Mouse (Mus musculus): Measurements from ENCODE around the gene Pccb.

Gene Pccb

DNA sequence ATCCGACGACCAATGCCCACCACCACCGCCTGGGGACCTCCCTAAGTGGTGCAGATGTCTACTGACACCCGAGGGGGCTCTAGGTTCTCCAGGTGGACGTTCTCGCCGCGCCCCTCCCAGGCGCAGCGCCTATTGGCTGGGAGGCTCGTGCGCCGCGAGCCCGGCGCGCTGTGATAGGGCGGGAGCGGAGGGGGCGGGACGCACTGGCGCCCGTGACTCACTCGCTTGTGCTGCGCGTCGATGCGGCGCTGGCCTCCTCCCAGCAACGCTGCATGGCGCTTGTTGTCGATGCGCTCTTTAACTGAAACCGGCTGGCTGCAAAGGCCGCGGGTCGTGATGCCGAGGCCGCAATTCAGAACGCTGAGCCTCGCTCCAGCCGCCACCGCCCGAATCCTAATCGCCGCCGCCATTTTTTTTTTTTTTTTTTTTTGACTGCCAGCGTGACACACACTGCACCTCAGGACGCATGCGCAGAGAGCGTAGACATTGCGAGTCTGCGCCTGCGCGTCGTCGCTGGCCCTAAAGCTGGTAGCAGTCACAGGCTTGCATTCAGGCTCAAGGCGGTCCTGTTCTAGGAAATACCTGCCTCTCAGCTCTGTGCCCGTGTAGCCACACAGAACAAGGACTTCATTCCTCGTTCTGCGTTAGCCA is at the start of gene Pccb:
Gene Pccb, minus strand, starts transcription at position 451 of the 651 bp plus-strand sequence.
- peak; percentile 93 to 97 for DNase-seq (ENCODE audit: low spot score in 2 of 2)

- DNase-seq (ENCODE audit: low spot score in 2 of 2), result peak in 1 of 2 experiments; percentile 41
These were observed 49.0 kb upstream of the Pccb start for GRCm38 (mm10) chr9:101083728-101084127.

DNA sequence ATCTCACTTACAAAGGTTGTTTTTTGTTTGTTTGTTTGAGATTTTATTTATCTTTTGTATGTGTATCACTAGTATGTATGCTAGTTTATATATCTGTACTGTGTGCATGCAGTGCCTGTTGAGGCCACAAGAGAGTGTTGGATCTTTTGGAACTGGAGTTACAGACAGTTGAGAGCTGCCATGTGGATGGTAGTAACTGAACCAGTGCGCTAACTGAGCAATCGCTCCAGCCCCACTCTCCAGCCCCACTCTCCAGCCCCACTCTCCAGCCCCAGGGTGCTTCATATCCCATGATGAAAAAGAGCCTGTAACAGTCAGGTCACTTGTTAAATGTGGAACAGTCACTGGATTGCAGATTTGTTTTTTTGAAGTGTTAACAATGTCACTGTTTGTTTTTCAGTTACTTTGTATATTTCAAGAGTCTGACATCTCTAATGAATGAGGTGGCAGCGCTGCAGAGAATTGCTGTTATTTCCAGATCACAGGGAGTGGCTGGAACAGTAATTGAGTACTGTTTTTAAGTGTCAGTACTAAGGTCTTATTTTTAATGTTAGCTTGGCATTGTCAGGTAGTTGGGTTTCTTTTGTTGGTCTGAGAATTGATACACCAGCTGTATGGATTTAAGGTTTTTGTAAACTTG is 45.5 kb upstream of the Pccb start:
- DNase-seq (ENCODE audit: low spot score in 2 of 2), result no peak

DNA sequence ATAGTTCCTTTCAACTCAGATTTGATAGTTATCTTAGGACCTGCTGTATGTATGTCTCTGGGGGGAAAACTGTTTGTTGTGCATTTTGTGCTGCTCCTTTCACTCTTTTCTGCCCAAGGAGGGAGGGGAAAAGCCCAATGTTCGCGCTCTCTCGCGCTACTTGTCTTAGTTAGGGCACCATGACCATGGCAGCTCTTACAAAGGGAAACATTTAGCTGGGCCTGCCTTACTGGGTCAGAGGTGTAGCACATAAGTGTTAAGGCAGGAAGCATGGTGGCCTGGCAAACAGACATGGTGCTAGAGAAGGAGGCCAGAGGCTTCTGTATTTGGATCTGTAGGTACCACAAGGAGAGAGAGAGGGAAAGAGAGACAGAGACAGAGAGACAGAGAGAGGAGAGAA is 43.9 kb upstream of the Pccb start:
- no peak for DNase-seq (ENCODE audit: low spot score in 2 of 2)

GRCm38 (mm10) chr9:101077486-101077885 is 42.8 kb upstream of the Pccb start:
- DNase-seq (ENCODE audit: low spot score in 2 of 2), result no peak

DNA sequence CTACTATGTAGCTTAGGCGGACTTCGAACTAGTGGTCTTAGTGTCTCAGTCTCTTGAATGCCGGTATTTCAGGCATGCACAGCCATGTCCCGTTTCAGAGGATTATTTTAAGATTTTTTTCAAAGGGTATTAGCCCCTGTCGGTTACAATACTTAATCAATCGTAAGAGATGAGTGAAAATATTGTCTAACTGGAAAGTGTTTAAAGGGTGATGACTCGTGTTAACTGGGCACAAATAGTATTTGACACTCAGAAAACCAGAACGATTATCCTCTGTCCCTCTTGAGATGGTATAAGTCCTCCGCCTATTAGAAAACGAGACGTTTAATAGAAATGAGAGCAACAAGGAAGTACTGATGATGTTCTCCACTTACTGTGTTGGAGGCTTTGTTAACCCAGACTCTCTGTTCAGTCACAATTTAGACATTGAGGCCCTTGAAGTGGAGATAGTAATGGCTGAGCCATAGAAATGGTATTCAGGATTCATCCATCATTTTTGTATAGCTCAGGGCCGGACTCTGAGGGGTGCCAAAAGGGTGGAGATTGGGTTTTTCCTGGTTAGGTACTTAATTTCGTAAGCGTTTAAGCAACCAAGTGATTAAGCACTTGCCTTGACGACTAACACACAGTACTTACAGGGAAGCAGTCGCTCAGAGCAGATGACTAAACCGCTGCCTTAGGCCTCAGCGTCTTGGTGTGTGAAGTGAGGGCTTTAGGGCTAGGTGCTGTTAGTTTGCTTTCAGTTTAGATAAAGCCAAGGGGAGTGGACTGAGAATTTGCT is 41.6 kb upstream of the Pccb start:
- no peak for DNase-seq (ENCODE audit: low spot score in 2 of 2)

DNA sequence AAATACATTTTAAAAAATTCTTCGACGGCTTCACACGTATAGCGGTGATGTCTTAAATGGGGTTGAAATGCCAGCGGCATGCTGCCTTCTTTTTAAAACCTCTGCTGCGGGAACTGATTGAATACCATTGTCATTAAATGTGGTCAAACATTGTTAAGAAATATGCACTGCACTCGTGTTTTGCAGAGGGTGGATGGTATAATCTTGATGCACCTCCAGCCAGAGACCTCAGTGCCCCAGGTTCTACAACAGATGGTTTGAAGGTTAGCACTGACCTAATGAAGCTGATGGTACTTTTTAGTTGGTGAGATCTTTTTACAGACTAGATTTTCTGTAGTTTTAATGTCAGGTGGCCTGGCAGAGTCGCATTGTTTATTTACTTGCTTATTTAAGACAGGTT is 41.0 kb upstream of the Pccb start:
- no peak for DNase-seq (ENCODE audit: low spot score in 2 of 2)

DNA sequence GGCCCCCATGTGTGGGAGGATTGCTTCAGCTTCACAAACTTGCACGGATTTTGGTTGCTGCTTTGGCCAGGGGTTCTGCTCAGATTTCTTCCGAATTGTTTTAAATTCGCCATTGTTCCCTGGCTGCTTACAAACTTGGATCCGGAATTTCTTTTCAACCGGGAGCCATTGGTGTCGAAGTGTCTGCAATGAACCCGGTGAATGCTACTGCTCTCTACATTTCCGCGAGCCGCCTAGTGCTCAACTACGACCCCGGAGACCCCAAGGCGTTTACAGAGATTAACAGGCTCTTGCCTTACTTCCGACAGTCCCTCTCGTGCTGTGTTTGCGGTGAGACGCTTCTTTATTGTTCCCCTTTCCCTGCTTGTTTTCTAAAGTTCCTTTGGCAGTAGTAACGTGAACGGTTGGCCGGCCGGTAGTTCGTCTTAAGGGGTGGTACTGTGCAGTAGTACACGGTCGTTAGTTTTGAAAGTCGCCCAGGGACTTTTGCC is 40.4 kb upstream of the Pccb start:
- DNase-seq (ENCODE audit: low spot score in 2 of 2), result no peak

DNA sequence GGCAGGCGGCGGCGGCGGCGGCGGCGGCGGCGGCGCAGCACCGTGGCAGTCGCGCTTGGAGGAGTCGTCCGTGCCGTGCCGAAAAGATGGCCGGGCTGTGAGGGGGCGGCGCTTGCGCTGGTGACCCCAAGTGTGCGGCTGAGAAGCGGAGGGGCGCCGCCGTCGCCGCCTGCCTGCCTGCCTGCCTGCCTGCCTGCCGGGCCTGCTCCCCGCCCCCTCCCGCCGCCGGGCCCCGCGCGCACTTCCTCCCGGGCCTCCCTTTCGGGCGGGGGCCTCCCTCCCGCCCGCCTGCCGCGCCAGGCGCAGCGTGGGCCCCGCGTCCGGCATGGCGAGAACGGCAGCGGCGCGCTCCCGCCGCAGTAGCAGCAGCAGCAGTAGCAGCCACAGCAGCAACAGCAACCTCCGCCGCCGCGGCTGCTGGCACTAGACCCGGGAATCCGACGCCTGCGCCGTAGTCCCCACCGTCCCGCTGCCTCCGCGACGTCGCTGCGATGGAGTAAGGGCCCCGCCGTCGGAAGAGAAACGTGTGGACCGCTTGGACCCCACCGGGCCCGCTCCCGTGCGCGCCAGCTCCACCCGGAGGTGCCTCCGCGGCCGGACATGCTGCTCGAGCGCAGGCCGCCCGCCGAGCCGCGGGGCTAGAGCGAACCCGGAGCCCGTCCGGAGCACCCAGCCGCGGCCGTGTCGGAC is 39.8 kb upstream of the Pccb start:
- peak; percentile 77 to 85 for DNase-seq (ENCODE audit: low spot score in 2 of 2)

DNA sequence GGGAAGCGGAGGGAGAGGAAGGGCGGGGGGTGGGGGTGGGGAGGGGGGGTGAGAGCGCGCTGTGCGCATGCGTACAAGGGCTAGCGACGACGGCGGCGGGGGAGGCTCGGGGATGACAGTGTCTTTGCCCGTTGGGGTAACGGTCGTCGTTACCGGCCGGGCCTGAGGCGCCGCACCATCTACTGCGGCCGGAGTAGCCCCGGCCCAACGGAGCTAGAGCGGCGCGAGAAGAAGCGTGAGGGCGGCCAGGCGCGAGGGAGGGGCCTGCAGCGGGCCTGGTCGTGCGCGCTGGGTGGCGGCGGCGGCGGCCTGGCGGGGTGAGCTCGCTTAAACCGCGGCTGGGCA is 39.3 kb upstream of the Pccb start, which contains the start of gene Msl2:
Gene Msl2, plus strand, starts transcription at position 115 of the 345 bp plus-strand sequence.
- no peak for DNase-seq (ENCODE audit: low spot score in 2 of 2)

DNA sequence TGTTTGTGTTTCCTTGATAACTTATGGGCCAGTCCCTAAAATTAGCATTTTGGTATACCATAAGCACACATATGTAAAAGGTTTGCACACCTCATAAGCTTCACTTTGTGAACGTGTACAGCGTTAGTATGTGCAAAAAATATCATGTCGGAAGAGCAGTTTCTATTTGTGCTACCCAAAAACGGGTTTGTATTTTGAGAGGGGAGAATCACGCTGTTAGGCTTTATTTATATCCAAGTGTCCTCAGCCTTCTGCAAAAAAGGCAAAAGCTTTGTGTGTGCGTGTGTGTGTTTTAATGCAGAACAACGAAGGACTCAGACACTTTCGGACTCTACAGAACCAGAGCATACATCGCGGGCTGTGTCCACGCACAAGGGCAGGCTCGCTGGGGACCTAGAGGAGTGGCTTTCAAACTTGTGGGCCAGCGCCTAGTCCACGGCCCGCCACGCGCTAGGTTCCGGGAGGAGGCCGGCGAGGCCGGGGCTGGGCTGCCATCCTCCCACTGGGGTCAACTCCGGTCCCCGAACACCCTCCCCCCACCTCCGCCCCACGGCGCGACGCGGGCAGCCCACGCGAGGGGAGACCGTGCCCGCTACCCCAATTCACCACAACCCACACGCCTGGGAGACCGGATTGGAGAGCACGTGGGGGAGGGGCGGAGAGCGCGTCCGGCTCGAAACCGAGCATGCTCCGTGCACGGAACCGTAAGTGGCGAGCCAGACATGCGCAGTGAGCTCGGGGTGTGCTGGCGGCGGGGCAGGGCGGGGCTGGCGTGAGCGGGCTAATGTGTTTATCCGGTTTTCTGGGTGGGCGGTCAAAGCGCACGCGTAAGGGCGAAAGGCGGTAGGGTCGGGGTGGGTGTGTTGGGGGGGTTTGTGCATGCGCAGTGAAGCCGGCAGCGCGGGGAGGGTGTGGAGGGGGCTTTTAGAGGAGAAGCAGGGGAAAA is 38.6 kb upstream of the Pccb start:
- DNase-seq (ENCODE audit: low spot score in 2 of 2), result peak; percentile 97 to 98

DNA sequence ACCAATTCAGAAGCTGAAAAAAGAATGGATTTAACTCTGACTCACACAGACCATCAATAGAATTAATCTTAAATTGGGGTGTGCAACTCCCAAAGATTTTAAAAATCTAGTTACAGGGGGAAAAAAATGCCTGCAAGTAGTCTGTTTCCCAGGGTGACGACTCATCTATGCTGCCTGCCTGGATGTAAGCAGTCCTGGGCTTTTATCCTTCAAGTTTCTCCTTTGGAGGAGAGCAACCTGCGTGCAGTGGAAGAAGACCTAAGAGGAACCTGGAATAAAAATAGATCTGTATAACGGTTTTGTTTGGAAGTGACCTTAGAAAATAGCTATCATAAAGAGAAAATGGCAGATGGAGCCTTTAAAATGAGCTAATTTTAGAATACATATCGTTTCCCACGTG is 37.8 kb upstream of the Pccb start:
- no peak for DNase-seq (ENCODE audit: low spot score in 2 of 2)

- DNase-seq (ENCODE audit: low spot score in 2 of 2), result no peak
These were observed 35.1 kb upstream of the Pccb start for GRCm38 (mm10) chr9:101069781-101070180.

DNA sequence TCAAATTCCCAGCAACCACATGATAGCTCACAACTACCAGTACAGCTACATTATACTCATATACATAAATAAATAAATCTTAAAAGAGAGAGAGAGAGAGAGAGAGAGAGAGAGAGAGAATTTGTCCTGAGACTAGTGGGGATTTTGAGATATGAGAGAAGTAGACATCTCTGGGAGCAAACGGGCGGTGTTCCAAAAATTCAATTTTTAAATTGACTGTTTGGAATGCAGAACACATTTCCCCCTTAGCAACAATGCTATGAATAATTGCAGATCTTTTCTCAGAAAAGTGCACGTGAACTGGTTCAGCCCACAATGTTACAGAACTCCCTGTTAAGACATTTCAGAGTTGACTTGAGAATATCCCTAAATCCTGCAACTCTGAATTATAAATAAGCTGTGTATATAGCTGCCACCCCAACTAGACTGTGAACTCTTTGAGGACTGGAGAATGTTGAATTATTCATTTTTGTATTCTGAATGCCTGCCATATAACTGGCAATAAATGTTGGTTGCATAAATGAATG is 30.4 kb upstream of the Pccb start:
- DNase-seq (ENCODE audit: low spot score in 2 of 2), result peak in 1 of 2 experiments; percentile 22

GRCm38 (mm10) chr9:101062253-101062780 is 27.6 kb upstream of the Pccb start:
- no peak for DNase-seq (ENCODE audit: low spot score in 2 of 2)

- DNase-seq (ENCODE audit: low spot score in 2 of 2), result no peak
These were observed 26.3 kb upstream of the Pccb start for GRCm38 (mm10) chr9:101061035-101061434.

DNA sequence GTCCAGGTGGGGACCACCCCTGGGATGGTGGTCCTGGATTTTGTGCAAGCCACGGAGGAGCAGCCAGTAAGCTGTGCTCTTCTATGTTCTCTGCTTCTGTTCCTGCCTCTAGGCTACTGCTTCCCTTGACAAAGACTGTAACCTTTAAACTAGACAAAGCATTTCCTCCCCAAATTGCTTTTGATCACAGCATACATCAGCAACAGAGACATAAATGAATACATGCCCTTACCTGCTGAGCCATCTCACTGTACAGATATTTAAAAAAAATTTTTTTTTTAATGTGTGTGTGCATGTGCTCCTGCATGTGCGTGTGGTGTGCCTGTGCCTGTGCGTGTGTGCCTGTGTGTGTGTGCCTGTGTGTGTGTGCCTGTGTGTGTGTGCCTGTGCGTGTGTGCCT is 22.5 kb upstream of the Pccb start:
- DNase-seq (ENCODE audit: low spot score in 2 of 2), result no peak

- no peak for DNase-seq (ENCODE audit: low spot score in 2 of 2)
These were observed 18.6 kb upstream of the Pccb start for GRCm38 (mm10) chr9:101053279-101053678.

DNA sequence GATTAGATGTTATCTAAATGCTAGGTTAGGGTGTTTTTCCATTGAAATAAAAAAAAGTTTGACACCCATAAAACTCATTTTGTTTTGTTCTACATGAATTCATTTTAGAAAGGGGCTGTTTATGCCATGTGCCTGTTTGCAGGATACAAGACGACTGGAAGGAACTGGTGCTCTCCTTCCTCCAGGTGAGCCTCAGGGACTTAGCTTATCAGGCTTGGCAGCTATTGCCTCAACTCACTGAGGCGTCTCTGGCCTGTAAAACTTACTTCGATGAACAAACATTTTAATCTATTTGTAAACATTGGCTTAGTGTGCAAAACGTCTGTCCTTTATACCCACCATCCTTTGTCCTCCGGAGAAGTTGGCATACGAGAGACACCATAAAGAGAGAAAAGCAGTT is 18.0 kb upstream of the Pccb start:
- no peak for DNase-seq (ENCODE audit: low spot score in 2 of 2)

DNA sequence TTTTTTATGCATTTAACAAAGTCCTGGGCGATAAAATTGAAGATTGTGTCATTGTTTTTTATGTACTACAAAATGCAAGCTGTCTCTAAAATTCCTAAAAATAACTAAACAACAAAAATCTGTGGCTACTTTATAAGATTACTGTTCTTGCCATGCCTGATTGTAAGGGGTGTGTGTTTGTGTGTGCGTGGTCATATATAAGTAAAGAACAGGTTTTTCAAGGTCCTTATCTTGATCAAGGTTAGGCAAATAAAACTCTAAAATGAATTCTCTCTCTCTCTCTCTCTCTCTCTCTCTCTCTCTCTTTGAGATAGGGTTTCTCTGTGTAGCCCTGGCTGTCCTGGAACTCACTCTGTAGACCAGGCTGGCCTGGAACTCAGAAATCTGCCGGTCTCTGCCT is 17.3 kb upstream of the Pccb start:
- DNase-seq (ENCODE audit: low spot score in 2 of 2), result no peak
